Mouse (Mus musculus) embryo, embryonic 11 days (tissue): ENCODE results near the gene Atg13.
A peak's percentile ranks its signal among the peaks of the same experiment; 100 is the strongest.

ENCODE experiments used
- DNase-seq: peaks from one replicate; pipeline ENCODE4 v3.0.0-alpha.2; 2015

The Atg13 gene

GRCm38 (mm10) chr2:91689452-91689851, 20.9 kb downstream of the Atg13 start:
- no peak for DNase-seq

DNA sequence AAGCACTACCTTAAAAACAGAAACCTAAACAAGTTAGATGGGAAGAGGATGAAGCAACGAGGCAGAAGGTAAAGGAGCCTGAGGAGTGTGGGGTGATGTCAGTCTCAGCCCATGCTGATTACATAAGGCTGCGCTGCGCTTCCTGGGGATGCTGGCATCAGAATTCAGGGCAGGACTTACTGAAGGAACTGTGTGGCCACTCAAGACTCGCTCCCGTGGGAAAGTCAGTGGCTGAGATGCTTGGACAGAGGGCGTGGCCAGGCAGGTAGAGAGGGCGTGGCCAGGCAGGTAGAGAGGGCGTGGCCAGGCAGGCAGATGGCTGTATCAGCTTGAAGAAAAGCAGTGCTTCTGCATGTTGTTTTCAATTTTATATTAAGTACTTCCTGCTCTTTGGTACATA, 26.5 kb downstream of the Atg13 start:
- DNase-seq = no peak

DNA sequence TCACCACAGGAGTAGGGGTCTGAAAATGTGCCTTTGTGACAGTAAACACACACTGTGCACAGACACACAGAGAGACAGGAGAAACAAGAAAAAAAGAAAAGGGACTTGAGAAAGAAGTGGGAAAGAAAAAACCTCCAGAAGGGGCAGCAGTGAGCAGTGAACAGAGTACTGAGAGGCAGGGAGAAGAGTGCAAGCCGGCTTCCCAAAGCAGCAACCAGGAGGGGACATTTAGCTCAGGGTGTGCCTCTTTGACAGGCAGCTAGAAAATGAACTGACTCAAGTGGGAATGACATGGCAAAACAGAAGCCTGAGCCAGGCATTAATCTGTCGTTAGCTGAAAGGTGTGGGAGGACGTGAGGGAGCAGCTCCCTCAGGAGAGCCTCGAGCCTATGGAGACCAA, 27.5 kb downstream of the Atg13 start:
- peak; percentile 61 for DNase-seq

- no peak for DNase-seq
Measured at GRCm38 (mm10) chr2:91676961-91677360, 33.4 kb downstream of the Atg13 start.

- DNase-seq = no peak
Measured at GRCm38 (mm10) chr2:91676420-91676819, 34.0 kb downstream of the Atg13 start.

DNA sequence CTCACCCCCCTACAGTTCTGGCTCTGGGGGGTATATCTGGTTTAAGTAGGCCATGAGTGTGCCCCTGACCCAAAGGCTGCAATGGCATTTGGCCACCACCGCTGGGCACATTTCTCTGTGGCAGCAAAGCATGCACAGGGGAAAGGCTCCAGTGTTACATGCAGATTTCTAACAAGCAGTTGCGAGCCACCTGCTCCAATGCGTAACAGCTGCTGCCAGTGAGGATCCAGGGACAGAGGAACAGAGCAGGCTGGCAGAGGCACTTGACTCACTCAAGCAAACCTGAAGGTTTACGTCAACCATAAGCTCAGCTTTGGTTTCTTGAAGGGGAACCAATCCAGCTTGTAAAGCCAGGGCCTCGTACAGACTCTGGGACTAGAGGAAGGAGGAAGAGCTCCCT, 35.5 kb downstream of the Atg13 start:
- DNase-seq = no peak

DNA sequence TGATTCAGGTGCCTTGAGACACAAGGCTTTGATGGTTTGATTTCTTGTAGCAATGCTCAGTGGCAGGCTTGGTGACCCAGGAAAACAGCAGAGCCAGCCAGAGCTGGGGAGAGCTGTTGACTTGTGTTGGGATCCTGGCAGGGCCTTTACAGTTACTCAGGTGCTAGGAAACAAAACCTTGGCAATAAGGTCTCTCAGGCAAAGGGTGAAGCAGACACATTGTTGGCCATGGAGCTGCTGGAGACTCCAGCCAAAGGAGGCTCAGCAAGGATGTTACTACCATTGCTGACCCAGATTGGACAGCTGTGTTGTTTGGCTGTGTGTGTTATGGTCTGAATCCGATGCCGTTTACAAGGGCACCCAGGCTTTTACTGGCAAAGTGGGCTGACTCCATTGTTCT, 36.8 kb downstream of the Atg13 start:
- DNase-seq = no peak

DNA sequence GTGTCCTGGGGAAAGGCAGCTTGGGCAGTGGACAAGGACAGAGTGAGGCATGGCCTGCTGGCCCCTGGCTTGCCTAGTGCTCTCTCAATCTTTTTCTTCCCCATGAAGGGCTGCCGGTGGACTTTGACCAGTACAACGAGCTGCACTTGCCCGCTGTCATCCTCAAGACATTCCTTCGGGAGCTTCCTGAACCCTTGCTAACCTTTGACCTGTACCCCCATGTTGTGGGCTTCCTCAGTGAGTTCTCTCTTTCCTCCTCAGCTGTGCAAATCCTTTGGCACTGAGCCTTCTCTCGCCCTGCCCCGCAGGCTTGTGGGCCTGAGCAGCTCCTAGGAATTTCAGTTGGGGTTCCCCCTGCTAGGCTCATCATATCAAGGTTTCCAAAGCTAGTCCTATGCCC, 40.3 kb downstream of the Atg13 start:
- DNase-seq = no peak

DNA sequence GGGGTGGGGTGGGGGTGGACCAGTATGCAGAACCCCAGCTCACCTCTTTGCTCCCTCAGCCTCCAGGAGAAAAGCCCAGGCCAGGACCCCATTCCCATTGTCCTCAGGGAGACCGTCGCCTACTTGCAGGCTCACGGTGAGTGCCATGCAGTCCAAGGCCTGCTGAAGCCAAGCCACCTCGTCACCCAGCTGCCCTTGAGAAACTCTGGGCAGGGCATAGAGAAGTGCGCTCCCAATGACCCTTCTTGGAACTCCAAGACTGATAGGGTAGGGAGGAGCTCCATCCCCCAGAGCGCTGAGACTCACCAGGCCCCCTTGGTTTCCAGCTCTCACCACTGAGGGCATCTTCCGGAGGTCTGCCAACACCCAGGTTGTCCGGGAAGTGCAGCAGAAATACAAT, 41.0 kb downstream of the Atg13 start:
- no peak for DNase-seq

DNA sequence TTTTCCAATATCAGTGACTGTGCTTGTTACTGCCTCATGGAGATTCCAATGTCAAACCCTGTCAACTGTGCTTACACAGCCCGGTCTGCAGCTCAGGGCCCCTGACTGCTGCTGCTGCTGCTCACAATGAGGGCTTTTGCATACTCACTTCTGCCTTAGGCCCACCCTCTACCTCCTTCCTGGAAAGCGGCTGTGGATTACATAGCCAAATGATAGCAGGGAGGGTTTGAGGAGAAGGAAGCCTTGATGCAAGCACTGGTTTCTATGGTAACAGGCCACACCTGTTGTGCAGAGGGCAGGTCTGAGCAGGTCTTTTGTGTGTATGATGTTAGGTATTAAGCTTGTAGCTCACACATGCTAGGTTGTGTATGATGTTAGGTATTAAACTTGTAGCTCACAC, 42.6 kb downstream of the Atg13 start:
- no peak for DNase-seq

DNA sequence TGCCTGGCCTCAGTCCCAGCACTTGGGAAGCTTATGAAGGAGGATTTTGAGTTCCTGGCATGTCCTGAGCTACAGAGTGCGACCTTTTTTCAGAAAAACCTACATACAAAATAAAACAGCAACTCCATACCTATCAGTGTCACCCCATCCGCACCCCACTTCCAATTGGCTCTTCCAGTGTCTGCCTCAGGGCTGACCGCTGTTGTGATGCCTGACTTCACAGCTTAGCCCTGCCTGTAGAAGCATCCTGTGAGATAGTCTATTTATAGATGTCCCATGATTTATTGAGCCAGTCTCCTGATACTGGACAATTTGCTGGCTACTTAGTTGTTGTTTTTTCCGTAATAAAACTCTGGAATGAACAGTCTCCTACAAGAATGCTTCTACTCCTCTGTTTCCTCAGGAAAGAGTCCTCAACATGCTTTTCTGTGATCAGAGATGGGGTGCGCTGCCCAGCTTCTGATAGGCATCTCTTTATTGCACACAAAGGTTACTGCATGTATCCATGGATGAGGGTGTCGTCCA, 43.9 kb downstream of the Atg13 start:
- DNase-seq = no peak

- no peak for DNase-seq
Measured at GRCm38 (mm10) chr2:91664780-91665179, 45.6 kb downstream of the Atg13 start.

GRCm38 (mm10) chr2:91660981-91661380, 49.4 kb downstream of the Atg13 start:
- no peak for DNase-seq

DNA sequence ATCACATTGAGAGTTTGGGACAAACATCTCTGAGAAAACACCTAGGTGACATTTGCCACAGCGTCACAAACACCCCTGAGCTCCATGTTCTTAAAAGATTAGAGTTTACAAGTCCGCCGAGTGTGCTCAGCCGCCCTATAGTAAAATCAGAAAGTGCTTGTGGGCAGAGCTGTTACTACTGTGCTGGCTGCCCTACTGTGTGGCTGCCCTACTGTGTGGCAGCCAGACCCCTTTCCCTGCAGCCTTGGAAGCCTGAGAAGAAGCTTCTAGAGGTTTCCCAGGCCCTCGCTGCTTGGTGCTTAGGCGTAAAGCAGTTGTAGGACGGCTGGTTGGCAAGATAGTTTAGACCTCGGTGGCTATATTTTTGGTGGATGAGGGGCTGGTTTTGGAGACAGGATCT, 50.7 kb downstream of the Atg13 start:
- no peak for DNase-seq

GRCm38 (mm10) chr2:91656774-91657173, 53.6 kb downstream of the Atg13 start:
- DNase-seq = no peak

- no peak for DNase-seq
Measured at GRCm38 (mm10) chr2:91655827-91656226, 54.5 kb downstream of the Atg13 start.

GRCm38 (mm10) chr2:91655388-91655787, 55.0 kb downstream of the Atg13 start:
- no peak for DNase-seq

GRCm38 (mm10) chr2:91652863-91653262, 57.5 kb downstream of the Atg13 start:
- peak; percentile 19 for DNase-seq

- no peak for DNase-seq
Measured at GRCm38 (mm10) chr2:91651458-91652258, 58.7 kb downstream of the Atg13 start.

- no peak for DNase-seq
Measured at GRCm38 (mm10) chr2:91650360-91650995, 59.9 kb downstream of the Atg13 start.

DNA sequence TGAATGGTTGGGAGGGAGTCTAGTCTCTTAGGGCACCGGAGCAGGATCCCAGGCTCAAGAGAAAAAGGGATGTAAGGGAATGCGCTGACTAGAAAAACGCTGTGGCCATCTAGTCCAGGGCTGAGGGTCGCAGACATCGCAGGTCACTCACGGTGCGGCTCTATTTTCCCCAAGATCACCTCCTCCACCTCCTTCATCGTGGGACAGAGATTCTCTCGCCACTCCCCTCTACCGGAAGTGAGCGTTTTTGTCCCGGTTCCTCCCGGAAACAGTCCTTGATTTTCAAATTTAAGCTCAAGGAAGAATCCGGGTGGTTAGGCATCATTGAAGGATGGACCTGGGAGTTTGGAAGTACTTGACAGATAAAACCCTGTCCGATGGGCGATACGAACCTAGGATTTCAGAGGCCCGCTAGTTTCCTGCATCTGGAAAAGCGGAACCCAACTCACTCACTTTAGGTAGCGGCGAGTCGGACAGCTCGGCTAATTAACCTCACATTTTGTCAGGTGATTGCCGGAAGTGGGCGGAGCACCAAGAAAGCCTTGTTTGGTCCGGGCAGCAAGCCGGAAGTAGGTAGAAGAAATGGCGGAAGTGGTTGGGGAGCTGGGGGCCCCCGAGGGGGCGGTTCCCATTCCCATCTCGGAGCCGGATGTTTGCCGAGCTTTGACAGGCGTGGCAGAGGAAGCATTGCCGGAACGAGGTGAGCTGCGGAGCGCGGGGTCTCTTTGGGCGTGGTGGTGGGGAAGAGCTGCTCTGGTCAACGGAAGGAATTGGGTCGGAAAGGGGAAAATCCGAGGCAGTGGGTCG, 60.6 kb downstream of the Atg13 start, which contains the start of the genes Zfp408 and Arhgap1:
Gene Zfp408 (minus strand): TSS at position 239 of the 807 bp plus-strand sequence.
Gene Arhgap1 (plus strand): TSS at position 308 of the 807 bp plus-strand sequence.
- DNase-seq = peak; percentile 99

GRCm38 (mm10) chr2:91649152-91649551, 61.2 kb downstream of the Atg13 start:
- no peak for DNase-seq

GRCm38 (mm10) chr2:91646733-91647132, 63.6 kb downstream of the Atg13 start:
- peak; percentile 72 for DNase-seq
